Mouse (Mus musculus) frontal cortex, postnatal 25 days (tissue): Measurements from ENCODE around the gene Klhl32.
"Not testable (repeated sequence)": the region's sequence is repeated elsewhere in the genome, so short reads cannot be mapped to it uniquely, and the experiment has no call there.

Experiments
- DNase-seq, 2 experiments: peaks; one replicate each; pipeline ENCODE4 v3.0.0; 2022; ENCODE audit warnings: low spot score in 2 of 2

The Klhl32 gene

DNA sequence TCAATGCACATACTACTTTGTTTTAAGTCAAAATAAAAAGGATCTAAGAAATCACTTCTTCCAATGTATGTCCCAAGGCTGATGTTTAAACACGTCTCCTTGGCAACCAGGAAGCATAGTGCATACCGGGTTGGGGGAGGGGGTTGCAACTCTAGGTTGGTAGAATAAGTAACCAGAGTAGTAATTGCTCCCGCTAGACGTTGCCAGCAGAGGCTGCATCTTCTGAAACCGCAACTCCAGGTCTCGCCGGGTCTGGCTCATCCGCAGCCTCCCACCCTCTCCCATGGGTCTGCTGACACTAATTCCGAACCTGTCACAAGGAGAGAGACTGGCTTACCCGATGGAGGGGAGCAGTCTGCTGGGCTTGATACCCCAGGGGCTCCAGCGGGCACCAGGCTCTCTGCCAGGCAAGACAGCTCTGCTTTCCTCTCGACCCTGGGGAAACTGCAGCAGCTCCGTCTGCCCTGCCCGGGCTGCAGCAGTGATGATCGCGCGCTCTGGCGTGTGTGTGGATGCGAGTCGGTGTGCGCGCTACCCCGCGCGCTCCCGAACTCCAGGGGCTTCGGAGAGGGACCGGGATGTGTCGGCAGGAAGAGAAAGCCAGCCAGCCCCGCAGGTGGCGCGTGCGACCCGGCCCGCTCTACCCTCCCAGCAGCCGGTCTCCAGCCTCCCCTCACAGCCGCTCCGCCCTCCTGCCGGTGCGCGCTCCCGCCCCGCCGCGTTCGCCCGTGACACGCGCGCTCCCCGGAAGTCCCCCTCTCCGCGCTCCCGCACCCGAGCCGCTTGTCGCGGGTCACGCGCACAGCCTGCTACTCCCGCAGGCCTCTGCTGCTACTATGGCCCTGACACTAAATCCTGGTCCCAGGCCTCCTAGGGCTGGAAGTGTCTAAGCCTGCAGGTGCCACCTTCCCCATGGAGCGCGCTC, at the start of gene Klhl32:
Klhl32 (minus strand) TSS at position 724 of the 925 bp plus-strand sequence.
- DNase-seq: peak; percentile 64 to 65

DNA sequence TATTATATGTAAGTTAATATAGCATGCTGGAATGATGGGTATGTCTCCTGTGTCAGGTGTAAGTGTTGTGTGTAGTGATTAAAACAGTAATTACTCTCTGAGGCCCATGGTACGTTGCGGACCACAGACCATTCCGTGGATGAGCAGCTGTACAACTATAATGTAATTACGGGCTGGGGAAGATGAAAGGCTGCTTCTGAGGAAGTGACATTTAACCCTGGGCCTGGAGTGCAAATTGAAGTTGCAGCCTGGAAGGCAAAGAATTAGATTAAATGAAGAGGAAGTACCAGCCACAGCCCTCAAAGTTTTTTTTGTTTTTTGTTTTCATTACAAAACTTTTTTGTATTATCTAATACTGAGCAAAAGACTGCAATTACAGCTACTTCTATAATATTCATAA, 48.2 kb upstream of the Klhl32 start:
- DNase-seq: no peak

DNA sequence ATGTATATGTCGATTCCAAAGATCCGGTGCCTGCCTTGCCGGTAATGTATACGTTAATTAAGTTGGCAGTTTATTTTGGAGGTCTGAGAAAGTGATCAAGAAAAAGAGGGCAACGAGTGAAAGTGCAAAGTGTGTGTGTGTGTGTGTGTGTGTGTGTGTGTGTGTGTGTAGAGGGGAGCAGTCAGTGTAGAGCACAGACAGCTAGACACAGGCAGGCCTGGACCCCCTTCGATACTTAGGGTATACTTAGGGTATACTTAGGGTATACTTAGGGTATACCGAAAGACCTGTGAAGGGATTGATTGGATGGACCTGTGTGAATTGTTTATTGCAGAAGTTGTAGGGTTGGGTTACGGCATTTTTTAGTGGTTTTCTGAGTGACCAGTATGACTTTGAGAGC, 47.7 kb upstream of the Klhl32 start:
- no peak for DNase-seq

DNA sequence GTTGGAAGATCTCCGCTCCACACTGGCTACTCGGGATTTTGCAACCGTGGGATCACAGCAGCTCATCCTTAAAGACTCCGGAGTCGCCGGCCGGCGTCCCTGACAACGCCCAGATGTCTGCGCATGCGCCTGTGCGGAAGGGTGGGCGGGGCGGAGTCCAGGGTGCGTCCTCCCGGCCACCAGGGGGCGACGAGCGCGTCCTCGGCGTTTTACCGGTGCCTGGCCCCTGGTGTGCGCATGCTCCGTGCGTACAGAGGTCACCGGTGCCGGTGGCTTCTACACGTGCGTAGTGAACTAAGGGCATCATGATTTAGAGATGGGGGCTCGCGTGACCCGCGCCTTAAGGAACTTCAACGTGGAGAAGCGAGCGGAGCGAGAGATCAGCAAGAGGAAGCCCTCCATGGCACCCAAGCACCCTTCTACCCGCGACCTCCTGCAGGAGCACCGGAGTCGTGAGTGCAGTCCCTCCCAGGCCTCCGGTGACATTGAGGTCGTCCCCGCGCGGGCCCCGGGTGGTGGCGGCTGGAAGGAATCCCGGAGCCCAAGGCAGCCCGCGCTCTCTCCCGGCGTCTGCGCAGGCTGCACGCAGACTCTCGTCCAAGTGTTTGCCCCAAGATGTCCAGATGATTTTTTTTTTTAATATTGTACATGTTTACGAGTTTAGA, 47.1 kb upstream of the Klhl32 start, which contains the start of gene Ndufaf4:
Ndufaf4 (plus strand) TSS at position 233 of the 665 bp plus-strand sequence.
- peak; percentile 99 for DNase-seq

DNA sequence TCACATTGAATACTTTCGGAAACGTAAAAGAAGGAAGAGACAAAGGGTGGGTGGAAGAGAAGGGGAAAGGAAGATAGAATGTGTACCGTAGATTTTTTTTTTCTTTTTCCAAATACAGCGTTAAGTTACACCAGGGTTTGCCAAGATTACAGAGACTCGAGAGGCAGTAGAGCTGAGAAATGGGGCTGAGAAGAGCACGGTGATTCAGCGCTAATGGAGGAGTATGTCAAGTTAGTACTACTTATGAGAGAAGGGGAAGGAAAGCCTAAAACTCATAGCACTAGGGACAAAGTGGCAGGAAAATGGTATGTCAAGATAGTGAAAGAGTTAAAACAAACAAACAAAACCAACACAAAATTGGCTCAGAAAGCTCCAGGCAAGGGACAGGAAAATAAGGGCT, 46.4 kb upstream of the Klhl32 start:
- no peak for DNase-seq

DNA sequence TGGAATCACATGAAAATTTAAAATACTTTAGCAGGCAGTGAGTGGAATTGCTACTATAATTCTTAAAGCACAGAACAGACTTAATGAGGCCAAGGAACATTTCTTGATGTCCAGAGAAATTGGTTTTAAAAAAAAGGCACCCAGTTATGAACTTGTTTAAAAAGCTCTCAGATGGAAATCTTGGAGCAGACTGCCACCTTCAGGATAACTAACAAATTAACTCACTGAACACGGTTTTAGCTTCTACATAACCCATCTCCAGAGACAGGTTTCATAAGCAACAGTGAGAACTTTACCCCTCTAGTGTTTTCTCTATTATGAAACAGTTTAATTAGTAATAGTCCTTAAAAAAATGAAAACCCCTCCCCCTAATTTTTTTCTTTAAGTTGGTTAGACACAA, 45.9 kb upstream of the Klhl32 start:
- no peak for DNase-seq

DNA sequence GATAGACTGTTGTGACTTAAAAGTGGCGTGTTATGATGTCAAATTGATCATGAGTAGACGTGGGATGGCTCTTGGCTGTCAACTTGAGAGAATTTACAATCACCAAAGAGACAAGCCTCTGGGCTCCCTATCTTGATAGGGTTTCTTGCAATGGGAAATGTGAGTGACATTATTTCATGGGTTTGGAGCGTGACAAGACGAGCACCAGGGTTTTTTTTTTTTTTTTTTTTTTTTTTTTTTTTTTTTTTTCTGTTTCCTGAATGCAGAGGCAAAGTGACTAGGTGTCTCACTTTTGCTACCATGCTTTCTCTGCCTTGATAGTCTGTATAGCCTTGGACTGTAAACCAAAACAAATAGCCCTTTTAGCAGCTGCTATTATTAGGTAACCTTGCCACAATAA, 43.7 kb upstream of the Klhl32 start:
- no peak for DNase-seq

DNA sequence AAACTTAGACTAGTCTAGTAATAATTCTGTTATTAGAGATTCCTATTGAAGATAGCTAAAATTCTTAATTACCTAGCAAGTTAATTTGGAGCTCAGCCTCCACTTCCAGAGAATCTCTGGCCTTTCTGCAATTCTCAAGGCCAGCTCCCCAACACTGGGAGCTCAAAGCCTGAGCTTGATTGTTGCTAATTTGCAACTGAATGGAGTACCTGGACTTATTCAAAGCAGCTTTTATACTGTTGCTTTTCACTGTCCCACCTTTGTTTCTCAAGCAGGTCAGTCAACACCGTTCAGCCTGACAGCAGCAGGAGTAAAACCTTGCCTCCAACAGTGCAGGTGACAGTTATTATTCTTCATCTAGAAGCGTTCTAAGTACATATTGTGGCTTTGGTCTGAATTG, 41.4 kb upstream of the Klhl32 start:
- DNase-seq: not testable (repeated sequence)

DNA sequence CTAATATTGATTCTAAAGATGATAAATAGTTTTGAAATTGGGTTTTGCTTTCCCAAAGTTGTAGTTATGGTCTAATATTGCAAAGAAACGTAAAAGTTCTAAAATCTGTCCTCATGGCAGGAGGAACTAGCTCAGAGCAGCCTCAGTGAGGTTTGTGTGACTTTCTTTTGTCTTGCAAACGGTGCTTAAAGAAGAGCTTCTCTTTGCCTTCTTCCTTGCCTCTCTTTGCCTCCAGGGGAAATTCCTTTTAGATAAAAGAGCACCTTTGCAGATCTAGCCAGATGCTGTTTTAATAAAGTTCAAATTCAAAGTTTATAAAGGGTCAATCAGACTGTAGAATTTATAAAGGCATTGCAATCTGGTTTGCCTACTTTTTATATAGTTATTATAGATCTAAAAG, 38.5 kb upstream of the Klhl32 start:
- not testable (repeated sequence) for DNase-seq

DNA sequence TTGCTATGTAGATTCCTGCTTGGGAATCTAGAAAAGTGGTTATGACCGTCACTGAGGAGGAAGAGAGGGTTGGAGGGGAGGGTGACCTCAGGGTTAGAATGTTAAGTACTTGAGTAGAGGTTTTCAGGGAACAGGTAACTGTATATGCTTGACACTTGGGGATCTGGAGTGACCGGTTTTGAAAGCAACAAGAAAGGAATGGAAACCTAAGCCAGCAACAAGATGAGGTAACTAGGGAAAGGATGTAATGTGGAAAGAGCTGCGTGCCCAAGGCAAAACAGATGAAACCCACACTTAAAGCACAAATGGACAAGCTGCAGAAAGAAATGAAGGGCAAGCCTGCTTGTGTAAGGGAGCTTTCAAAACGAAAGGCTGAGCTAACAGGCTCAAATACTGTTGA, 18.3 kb upstream of the Klhl32 start:
- no peak for DNase-seq

DNA sequence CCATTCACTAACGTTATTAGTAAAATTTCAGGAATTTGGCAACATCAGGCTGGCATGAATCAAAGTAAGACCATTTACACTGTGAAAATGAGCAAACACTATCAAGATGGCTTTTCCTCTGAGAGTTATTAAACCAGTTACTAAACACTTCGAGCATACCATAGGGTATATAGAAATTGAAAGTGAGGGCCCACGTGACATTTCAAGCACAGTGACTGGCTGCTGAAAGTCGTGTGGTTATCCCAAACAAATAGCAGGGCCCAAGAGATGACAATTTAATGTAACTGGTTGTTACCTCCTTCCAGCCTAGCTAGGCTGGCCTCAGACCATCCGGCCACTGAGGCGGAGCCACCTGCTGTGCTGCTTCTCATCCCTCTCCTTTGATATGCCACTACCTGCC, 14.8 kb upstream of the Klhl32 start:
- DNase-seq: no peak

DNA sequence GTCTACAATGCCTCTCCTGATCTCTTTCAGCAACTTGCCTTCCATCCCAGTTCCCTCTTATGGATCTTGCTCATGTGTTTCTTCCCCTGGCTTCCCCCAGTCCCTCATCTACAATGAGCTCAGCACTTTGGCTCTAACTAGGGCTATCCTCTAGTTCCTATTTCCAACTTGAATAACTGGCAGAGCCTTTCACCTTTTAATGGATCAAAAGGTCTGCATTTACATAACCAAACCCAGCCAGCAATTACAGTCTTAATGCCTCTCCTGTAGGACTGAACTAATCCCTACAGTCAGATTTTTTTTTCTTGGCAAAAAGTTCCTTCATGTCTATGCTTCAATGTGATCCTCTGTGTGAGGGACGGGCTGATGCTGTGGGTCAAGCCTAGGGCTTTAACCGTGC, 3.5 kb downstream of the Klhl32 start:
- DNase-seq: no peak

DNA sequence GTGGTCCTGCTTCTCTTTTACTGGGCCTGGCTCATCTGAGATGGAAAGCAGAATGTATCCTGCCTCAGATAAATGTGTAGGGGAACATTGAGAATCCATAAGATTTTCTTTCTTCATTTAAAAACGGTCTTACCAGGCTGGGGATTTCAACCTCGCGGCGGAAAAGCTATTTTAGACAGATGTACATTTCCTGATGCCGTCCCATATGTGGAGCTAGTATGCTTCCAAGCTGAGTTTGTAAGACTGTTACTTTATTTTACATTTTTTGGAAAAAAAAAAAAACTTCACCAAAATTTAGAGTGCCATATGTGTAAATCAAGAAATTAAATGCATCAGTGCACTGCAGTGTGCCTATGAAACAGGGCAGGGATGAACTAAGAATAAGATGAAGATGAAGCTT, 5.4 kb downstream of the Klhl32 start:
- no peak for DNase-seq

DNA sequence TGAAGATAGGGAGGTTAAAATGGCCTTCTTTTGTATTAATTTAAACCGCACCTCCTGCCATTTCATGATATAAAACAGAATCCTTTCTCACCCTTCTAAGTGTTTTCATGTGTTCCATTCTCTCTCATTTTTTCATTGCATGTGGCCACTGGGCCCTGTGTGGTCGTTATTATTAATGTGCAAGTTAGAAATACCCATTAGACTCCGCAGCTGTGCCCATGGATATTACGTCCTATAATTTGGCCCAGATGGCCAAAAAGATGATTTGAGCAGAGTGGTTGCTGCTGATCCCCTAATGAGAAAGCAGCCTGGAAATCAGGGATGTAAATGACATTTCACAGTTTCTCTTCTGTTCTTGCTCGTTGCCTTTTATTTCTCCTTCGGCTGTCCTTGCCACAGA, 12.4 kb downstream of the Klhl32 start:
- DNase-seq: no peak

DNA sequence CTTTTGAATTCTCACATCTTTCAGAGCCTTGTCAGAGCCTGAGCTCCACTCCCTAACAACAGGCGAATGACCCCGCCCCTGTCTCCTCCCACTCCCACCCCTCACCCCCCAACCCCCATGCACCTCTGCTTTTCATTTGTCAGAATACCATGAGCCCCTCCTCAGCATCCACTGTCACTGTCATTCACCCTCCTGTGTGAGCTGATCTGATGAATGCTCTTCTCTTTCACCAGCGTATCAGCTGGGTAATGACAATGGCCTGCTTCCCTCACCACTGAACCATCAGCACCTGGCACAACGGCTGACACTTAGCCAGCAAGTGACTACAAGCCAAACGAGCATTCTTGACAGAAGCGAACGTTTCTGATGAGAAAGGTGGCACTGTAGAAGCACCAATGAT, 15.4 kb downstream of the Klhl32 start:
- no peak for DNase-seq

DNA sequence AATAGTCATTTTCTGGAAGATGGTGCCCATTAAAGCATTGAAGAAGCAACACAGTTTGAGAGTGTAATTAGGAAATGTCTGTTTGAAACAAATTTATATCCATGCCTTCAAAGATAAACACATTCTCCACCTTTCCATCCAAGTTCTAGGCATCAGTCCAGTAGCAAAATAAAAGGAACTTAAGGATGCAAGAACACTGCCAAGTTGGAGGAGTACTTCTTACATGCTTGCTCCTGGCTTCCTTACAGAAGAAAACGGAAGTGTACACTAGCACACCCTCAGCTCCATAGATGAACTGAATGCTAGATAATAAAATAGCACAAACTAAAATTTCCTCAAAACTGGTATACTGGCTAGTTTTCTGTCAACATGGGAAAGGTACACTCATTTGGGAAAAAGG, 42.6 kb downstream of the Klhl32 start:
- DNase-seq: no peak

DNA sequence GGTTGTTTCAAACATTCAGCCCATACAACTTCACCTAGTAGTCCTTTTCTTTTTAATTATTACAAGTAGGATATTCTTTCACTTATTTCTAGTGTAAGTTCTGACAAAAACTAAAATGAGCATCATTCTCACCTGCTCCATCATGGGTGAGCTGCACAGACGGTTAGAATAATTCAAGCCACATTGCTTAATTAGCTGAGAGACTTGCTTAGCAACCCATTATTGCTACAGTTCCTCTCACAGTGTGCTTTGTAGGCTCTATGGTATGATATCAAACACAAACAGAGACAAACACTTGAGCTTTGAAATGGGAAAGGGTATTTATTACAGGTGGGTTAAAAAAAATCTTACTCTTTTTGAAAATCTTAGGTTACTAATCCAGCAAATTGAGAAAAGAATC, 49.0 kb downstream of the Klhl32 start:
- DNase-seq: no peak

DNA sequence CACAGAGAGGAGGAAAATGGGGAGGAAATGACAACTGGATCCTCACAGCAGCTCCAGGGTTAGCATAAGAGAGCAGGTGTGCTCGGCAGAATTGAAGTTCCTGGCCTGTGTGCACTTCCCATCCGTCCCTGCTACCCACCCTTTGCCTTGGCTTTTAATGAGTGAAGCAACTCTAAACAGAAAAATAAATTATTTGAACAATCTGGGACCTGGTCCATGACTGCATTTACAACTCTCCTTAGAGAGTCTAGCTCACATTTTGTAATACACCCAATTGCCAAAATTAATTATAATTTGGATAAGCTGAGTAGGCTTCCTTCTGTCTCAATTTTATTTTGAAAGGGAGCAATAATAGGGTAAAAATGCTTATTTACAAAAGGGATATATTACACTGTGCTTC, 49.6 kb downstream of the Klhl32 start:
- no peak for DNase-seq

DNA sequence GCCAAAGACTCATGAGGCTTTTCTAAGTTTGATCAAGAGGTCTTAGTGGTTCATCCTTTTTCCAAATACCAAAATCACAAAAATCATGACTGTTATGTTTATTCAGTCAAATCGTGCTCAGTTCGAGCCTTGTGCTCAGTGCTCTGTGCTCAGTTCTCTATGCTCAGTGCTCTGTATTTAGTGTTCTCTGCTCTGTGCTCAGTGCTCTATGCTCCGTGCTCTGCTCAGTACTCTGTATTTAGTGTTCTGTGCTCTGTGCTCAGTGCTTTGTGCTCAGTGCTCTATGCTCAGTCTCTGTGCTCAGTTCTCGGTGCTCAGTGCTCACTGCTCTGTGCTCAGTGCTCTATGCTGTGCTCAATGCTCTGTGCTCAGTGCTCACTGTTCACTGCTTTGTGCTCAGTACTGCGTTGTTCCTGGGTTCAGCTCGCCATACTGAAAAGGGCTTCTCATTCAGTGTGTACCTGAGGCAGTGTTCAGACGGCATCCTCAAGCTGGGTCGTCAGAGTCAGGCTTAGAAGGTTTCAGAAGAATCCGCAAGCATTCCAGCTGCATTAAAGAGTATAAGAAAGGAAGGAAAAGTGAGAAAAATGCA, 50.5 kb downstream of the Klhl32 start:
- DNase-seq: no peak

DNA sequence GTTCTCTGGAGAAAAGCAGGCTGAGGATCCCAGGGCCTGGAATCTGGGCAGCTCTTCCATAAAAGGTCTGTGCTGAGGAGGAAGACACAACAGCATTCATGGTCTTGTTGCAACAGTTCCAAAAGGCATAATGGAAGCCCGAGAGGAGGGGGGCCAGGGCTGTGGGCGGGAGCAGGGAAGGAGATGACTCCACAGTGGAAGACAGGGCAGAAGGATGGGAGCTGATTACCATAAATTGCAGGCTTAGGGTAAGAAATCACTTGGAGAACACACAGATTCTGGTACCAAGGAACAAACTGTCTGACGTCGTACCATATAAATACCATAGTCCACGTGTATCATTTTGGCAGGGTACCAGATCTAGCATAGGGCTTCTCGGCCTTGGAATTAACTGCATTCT, 51.9 kb downstream of the Klhl32 start:
- no peak for DNase-seq

DNA sequence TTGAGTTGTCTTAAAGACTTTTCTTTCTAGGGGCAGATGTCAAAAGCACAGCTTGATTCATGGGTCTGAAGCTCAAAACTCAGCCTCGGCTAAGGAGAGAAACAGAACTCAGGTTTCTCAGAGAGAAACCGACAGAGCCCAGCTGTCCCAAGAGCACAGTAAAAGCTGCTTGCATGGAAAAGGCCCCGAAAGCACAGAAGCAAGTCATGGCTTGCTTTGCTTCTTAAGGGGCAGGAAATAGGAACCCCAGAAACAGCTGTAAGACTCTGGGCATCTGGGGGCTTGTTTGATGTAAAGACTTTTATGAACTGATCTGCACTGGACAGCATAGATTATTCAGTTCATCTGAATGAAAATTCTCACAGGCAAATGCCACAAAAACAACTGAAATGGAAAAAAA, 53.1 kb downstream of the Klhl32 start:
- DNase-seq: no peak

DNA sequence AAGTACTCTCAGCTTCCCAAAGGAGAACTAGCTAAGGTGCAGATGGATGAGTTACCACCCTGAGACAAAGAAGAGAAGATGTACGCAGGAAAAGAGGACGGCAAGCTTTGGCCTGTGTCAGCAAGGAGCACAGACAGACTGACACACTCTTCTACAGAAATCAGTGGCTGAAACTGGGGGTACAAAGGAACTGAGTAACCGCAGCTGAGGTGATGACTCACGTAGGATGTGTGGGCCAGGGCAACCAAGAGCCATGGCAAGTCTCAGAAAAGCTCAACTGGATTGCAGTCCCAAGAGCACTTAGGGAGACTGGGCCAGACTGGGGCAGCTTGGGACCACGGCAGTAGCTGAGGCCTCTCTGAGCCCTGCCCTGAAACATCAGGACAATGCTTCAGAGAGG, 53.6 kb downstream of the Klhl32 start:
- no peak for DNase-seq

DNA sequence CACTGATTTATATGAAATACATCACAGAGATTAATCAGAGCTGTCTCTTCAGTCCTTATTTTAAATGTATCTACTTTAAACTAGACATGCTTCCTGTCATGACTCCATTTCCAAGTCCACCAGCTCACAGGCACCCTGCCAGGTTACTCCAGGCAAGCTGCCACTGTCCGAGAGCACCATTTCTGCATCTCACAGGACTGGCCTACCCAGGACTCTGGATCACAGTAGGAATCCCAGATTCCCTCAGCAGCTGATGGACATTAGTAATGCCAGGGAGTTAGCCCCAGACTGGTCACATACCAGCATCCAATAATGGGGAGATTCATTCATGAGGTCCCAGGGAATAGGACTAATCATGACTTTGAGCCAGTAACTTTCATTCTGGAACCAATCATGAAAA, 54.7 kb downstream of the Klhl32 start:
- no peak for DNase-seq
